Mouse (Mus musculus) forebrain, embryonic 13.5 days (tissue): ENCODE measurements at regions not wholly inside any gene's neighbourhood (a gene's known extent, or its start where the extent isn't known, plus 50 kb on each side); places are given as distances from the start of the nearest gene placed in this dataset.

Source experiments
- ATAC-seq: fragments of 200-750 bp; cut with Nextera tagmentation; 2 replicates; pipeline ENCODE4 v1.8.0; 2017
- H3K27ac ChIP-seq: fragments of 300-500 bp; sonication (generic); 2 replicates; pipeline ENCODE4 v1.5.1; 2015; ENCODE audit warnings: inconsistent platforms, mild to moderate bottlenecking, moderate library complexity
- H3K27me3 ChIP-seq: fragments of 300-500 bp; sonication (generic); 2 replicates; pipeline ENCODE4 v1.6.1; 2015; ENCODE audit warnings: mild to moderate bottlenecking, inconsistent platforms
- H3K36me3 ChIP-seq: fragments of 300-500 bp; sonication (generic); 2 replicates; pipeline ENCODE4 v1.6.1; 2015; ENCODE audit warnings: mild to moderate bottlenecking, inconsistent platforms; ENCODE audit not compliant: poor library complexity, severe bottlenecking
- H3K4me1 ChIP-seq: fragments of 300-500 bp; sonication (generic); 2 replicates; pipeline ENCODE4 v1.6.1; 2015; ENCODE audit warnings: inconsistent platforms
- H3K4me2 ChIP-seq: fragments of 300-500 bp; sonication (generic); 2 replicates; pipeline ENCODE4 v1.6.1; 2015; ENCODE audit warnings: inconsistent platforms, mild to moderate bottlenecking, moderate library complexity
- H3K4me3 ChIP-seq: fragments of 300-500 bp; sonication (generic); 2 replicates; pipeline ENCODE4 v1.5.1; 2015; ENCODE audit warnings: mild to moderate bottlenecking, inconsistent platforms
- H3K9ac ChIP-seq: fragments of 300-500 bp; sonication (generic); 2 replicates; pipeline ENCODE4 v1.6.1; 2015; ENCODE audit warnings: mild to moderate bottlenecking, inconsistent platforms
- H3K9me3 ChIP-seq: fragments of 300-500 bp; sonication (generic); replicated peaks from 2 replicates; pipeline ENCODE4 v1.6.1; 2016; ENCODE audit warnings: inconsistent platforms
- WGBS: fragments of 180-500 bp; shearing (Covaris S2); methylation state at CpG from one replicate; pipeline ENCODE4 v1.1.7; 2015; 5-methylcytosine and 5-hydroxymethylcytosine counted together

- Histone ChIP-seq H3K4me1 (peaks cover 5% of the 10 kb centered on the region; the same call in 1 of the 2 replicates), H3K4me2 (no peak overlapping the region), H3K27me3 (no peaks in the 10 kb centered on the region), H3K4me3 (no peak overlapping the region), H3K27ac (no peak overlapping the region), H3K9ac (no peak overlapping the region), H3K9me3 (no peaks in the 10 kb centered on the region), H3K36me3 (no peaks in the 10 kb centered on the region)
- no peak for ATAC-seq
- 85% methylated on average over 6 of the region's 6 CpGs for WGBS
Observed at GRCm38 (mm10) chr13:97418081-97418480, 177.2 kb downstream of the Enc1 start.

- H3K4me3 ChIP-seq: no peak overlapping the region
- no peak overlapping the region for H3K27ac ChIP-seq
- no peaks in the 10 kb centered on the region for H3K9me3 ChIP-seq
- no peak for ATAC-seq
- no peak overlapping the region for H3K9ac ChIP-seq
- H3K4me1 ChIP-seq: peaks cover 8% of the 10 kb centered on the region
- no peaks in the 10 kb centered on the region for H3K27me3 ChIP-seq
- WGBS: 67% methylated on average over 10 of the region's 10 CpGs
- no peak overlapping the region for H3K4me2 ChIP-seq
- H3K36me3 ChIP-seq: no peaks in the 10 kb centered on the region
Observed at GRCm38 (mm10) chr13:97415927-97416709, 175.2 kb downstream of the Enc1 start.

DNA sequence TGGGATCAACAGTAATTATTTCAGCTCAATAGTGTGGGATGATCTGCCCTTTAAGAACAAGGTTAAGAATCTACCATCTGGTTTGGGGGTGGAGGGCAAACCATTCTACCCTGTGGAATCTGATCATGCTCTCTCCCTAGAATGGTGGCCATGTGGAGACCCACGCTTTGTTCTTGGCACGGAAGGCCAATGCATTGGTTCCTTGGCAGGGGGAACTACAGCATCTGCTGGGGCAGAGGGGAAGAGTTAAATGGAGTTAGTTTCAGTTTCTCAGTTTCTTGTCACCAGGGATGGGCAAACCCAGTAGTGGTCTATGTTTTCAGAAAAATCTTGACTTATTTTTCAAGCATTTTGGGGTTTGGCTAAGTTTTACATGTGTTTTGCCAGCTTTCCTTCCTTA is 174.5 kb downstream of the Enc1 start:
- H3K4me1 ChIP-seq: peaks cover 16% of the 10 kb centered on the region
- no peaks in the 10 kb centered on the region for H3K9me3 ChIP-seq
- H3K36me3 ChIP-seq: no peaks in the 10 kb centered on the region
- 87% methylated on average over 2 of the region's 2 CpGs for WGBS
- H3K4me2 ChIP-seq: no peak overlapping the region
- no peak overlapping the region for H3K27ac ChIP-seq
- H3K9ac ChIP-seq: no peak overlapping the region
- H3K4me3 ChIP-seq: no peak overlapping the region
- ATAC-seq: no peak
- H3K27me3 ChIP-seq: no peaks in the 10 kb centered on the region

GRCm38 (mm10) chr13:97412151-97412550 is 171.2 kb downstream of the Enc1 start:
- H3K27ac ChIP-seq: no peak overlapping the region
- H3K4me3 ChIP-seq: no peak overlapping the region
- H3K4me1 ChIP-seq: peaks cover 46% of the 10 kb centered on the region
- H3K27me3 ChIP-seq: no peaks in the 10 kb centered on the region
- H3K9me3 ChIP-seq: no peaks in the 10 kb centered on the region
- no peak overlapping the region for H3K4me2 ChIP-seq
- no peak overlapping the region for H3K9ac ChIP-seq
- WGBS: 83% methylated on average over 4 of the region's 4 CpGs
- ATAC-seq: no peak
- H3K36me3 ChIP-seq: no peaks in the 10 kb centered on the region

DNA sequence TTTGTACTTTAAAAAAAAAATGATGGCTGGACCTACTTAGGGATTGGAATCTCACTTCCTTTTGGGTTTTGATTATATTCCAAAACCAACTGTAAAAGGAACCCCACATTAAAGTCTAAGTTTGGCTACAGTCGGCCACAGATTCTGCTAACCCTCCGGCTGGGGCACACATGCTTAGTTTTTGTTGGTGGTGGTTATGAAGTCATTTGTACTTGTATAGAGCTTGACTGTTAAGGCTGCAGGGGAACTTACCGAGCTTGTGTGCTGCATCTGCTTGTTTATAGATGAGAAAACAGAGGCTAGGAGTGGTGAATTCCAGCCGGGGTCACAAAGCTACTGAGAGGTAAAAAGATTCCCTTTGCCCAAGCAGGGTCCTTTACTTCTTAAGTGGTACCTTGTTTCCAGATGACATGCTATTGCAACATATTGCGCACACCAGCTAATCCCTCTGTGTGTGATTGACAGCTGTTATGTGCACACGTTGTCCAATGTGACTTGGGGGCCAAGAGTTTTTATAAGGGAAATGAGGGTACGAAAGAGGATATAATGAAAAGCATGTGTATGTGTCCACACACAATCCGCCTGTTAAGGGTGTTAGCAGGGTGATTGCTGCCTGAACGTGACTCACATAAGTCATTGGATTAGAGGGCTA is 169.8 kb downstream of the Enc1 start:
- Histone ChIP-seq H3K4me3 (no peak overlapping the region), H3K4me1 (peaks cover 52% of the 10 kb centered on the region), H3K9ac (no peak overlapping the region), H3K9me3 (no peaks in the 10 kb centered on the region), H3K27me3 (no peaks in the 10 kb centered on the region), H3K36me3 (no peaks in the 10 kb centered on the region), H3K4me2 (no peak overlapping the region), H3K27ac (peak overlapping the region; percentile 74; the same call in 1 of the 2 replicates)
- ATAC-seq: no peak
- WGBS: 55% methylated on average over 9 of the region's 9 CpGs

- Histone ChIP-seq H3K4me1 (peaks cover 52% of the 10 kb centered on the region), H3K27ac (peak overlapping the region; percentile 74), H3K36me3 (no peaks in the 10 kb centered on the region), H3K9me3 (no peaks in the 10 kb centered on the region), H3K4me2 (no peak overlapping the region), H3K4me3 (no peak overlapping the region), H3K9ac (0 out of 2 replicates have a peak overlapping the region, but pooled peaks have one; percentile 4), H3K27me3 (no peaks in the 10 kb centered on the region)
- peak; percentile 65 for ATAC-seq
- 33% methylated on average over 6 of the region's 6 CpGs for WGBS
Observed at GRCm38 (mm10) chr13:97409891-97410525, 169.1 kb downstream of the Enc1 start.

DNA sequence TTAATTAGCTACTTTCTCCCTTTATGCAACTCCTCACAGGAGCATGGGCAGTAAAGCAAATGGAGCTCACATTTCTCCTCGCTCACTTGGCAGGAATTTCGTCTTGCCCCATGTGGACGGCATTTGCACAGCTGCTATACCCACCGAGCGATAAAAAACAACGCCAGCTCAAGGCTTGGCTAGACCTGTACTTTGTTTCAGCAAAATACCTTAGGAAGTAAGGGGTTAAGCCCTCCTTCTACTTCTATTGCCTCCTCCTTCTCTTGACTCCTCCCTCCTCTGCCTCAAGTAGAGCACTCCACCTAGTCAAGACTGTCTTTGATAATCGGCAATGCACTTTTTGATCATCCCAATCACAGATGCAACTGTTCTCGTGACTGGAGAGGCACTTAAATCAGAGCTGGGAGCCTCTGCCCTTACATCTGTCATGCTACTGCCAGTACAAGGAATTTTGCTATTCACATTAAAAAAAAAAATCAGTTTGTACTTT is 168.4 kb downstream of the Enc1 start:
- H3K9me3 ChIP-seq: no peaks in the 10 kb centered on the region
- no peak overlapping the region for H3K4me2 ChIP-seq
- peak; percentile 57 for ATAC-seq
- no peak overlapping the region for H3K9ac ChIP-seq
- 38% methylated on average over 8 of the region's 8 CpGs for WGBS
- no peaks in the 10 kb centered on the region for H3K27me3 ChIP-seq
- H3K4me1 ChIP-seq: peaks cover 52% of the 10 kb centered on the region
- no peak overlapping the region for H3K4me3 ChIP-seq
- peak overlapping the region; percentile 72 for H3K27ac ChIP-seq
- no peaks in the 10 kb centered on the region for H3K36me3 ChIP-seq

- ATAC-seq: peak; percentile 52
- Histone ChIP-seq H3K4me2 (0 out of 2 replicates have a peak overlapping the region, but pooled peaks have one; percentile 3), H3K9me3 (no peaks in the 10 kb centered on the region), H3K4me3 (no peak overlapping the region), H3K27ac (peak overlapping the region; percentile 72), H3K36me3 (no peaks in the 10 kb centered on the region), H3K9ac (no peak overlapping the region), H3K27me3 (no peaks in the 10 kb centered on the region), H3K4me1 (peaks cover 52% of the 10 kb centered on the region)
- 54% methylated on average over 22 of the region's 22 CpGs for WGBS
Observed at GRCm38 (mm10) chr13:97408414-97409290, 167.7 kb downstream of the Enc1 start.

DNA sequence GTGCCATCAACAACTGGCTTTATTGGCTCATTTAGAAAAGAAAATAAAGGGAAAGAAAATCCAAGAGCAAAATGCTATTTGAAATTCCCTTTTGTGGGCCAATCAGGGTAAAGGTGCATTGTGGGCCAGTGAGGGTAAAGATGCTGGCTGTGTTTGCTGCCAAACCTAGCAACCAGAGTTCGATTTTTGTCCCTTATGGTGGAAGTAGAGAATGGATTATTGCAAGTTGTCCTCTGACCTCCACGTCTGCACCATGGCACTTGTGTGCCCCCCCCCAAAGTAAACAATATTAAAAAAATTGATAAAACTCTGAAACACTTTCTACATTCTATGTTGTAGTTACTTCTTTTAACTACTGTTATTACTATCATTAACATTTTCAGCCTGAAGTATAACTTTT is 166.9 kb downstream of the Enc1 start:
- Histone ChIP-seq H3K27me3 (no peaks in the 10 kb centered on the region), H3K36me3 (no peaks in the 10 kb centered on the region), H3K9me3 (no peaks in the 10 kb centered on the region), H3K4me3 (no peak overlapping the region), H3K4me1 (peaks cover 55% of the 10 kb centered on the region), H3K4me2 (no peak overlapping the region), H3K9ac (no peak overlapping the region), H3K27ac (no peak overlapping the region; the same call in 1 of the 2 replicates)
- WGBS: 41% methylated on average over 2 of the region's 2 CpGs
- no peak for ATAC-seq

DNA sequence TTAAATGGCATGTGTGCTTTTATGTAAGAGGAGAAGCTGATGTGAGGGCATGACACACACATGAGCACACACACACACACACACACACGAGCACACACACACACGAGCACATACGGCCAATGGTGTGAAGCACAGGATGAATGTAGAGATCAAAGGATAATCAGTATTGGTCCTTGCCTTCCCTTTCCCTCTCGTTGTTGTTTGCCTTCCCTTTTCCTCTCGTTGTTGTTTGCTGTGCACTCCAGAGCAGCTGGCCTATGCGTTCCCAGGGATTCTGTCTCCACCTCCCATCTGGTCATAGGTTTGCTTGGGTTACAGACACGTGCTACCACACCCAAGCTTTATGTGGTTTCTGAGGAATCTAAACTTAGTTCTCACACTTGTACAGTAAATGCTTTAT is 165.8 kb downstream of the Enc1 start:
- Histone ChIP-seq H3K27me3 (no peaks in the 10 kb centered on the region), H3K4me2 (no peak overlapping the region), H3K9me3 (no peaks in the 10 kb centered on the region), H3K9ac (0 out of 2 replicates have a peak overlapping the region, but pooled peaks have one; percentile 12), H3K4me3 (no peak overlapping the region), H3K36me3 (no peaks in the 10 kb centered on the region), H3K4me1 (peaks cover 64% of the 10 kb centered on the region), H3K27ac (peak overlapping the region; percentile 25)
- 39% methylated on average over 7 of the region's 7 CpGs for WGBS
- no peak for ATAC-seq

- Histone ChIP-seq H3K9ac (no peak overlapping the region), H3K27ac (no peak overlapping the region), H3K4me2 (no peak overlapping the region), H3K27me3 (no peaks in the 10 kb centered on the region), H3K4me3 (no peak overlapping the region), H3K9me3 (no peaks in the 10 kb centered on the region), H3K4me1 (peaks cover 23% of the 10 kb centered on the region), H3K36me3 (no peaks in the 10 kb centered on the region)
- peak; percentile 77 for ATAC-seq
- 31% methylated on average over 10 of the region's 10 CpGs for WGBS
Observed at GRCm38 (mm10) chr13:97402164-97402761, 161.4 kb downstream of the Enc1 start.
